Mouse (Mus musculus): ENCODE measurements around the gene Elovl5. TPM values are rescaled to one million over a fixed set of nuclear protein-coding genes. Genes with fewer than 3 reads are reported as not detected.
A peak's percentile ranks its signal among the peaks of the same experiment; 100 is the strongest.

Gene Elovl5
- total and polyA plus RNA-seq, 2 experiments from 2014 or later: 48.4 to 53.3 TPM

DNA sequence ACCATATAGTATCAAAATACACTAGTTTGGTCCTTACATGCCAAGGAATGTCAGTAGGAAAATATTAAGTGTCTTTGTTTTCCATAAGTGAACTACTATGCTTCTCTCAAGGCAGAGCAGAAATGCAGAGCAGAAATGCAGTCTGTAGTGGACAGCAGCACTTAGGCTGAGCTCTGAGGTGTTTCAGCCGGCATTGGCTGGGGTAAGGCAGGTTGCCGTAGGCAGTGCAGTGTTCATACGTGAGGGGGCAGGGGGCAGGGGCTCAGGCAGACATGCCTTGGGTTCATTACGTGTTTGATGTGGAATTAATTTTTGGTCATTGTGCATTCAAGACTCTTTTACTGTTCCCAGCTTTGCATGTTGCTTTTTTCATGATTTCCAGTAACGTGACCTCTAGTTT is 12.1 kb downstream of the Elovl5 start:
- no peak for ATAC-seq (ENCODE audit: insufficient read depth, low read depth)
- Histone ChIP-seq H3K4me2 (ENCODE audit: low read depth, low read length) (no peak overlapping the region), H3K9me3 (replicated peaks; ENCODE audit: control insufficient read depth, low read length) (no peaks in the 10 kb centered on the region), H3K9ac (replicated peaks; ENCODE audit: low read depth, low read length) (no peak overlapping the region), H3K4me3 (ENCODE audit: low read depth, low read length) (no peak overlapping the region), H3K36me3 (replicated peaks; ENCODE audit: control insufficient read depth, insufficient read depth, low read length) (no peaks in the 10 kb centered on the region), H3K4me1 (ENCODE audit: control insufficient read depth, insufficient read depth) (peaks cover 42% of the 10 kb centered on the region), H3K27ac (ENCODE audit: low read depth) (no peak overlapping the region), H3K27me3 (ENCODE audit: control insufficient read depth, insufficient read depth, low read length) (no peaks in the 10 kb centered on the region)
- 78% methylated on average over 5 of the region's 5 CpGs for WGBS
- no peak for TF ChIP-seq EP300 (IDR thresholded peaks at IDR 0.05; ENCODE audit: low read depth)
- no peak for TF ChIP-seq CTCF (IDR thresholded peaks at IDR 0.05; ENCODE audit: low read depth)
- DNase-seq (ENCODE audit: low spot score): no peak

DNA sequence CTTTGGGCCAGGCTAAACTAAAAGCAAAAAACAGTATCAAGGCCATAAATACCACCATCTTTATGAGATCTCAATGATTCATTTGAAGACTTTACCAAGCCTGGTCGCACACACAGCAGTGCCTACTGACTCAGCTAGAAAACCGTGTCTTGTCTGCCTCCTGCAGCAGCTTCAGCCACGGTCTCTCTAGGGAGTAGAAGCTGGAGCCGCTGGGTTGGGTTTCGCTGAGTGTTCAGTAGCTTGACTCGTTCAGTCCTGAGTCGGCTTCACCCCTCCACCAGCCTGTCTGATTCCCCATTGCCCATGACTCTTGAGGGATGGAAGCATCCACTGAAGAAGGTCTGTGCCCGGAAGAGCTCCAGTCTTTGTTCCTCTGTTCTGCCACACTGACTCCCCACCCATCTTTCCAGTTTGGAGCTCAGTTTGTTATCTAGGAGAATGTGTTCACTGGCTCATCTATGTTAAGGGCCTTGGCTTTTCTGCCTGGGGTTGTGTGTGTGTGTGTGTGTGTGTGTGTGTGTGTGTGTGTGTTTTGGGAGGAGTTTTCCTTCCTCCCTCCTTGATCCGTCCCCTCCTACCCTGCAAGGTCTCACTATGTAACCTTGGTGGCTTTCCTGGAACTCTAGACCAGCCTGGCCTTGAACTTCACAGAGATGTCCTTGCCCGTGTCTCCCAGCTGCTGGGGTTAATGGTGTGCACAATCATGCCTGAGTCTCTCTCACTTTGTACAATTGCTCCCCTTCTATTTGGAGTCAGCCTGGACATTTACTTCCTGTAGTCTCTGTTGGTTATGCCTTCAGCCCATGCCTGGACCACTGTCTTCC is 13.1 kb downstream of the Elovl5 start:
- Histone ChIP-seq H3K36me3 (replicated peaks; ENCODE audit: control insufficient read depth, insufficient read depth, low read length) (no peaks in the 10 kb centered on the region), H3K9me3 (replicated peaks; ENCODE audit: control insufficient read depth, low read length) (no peaks in the 10 kb centered on the region), H3K4me3 (ENCODE audit: low read depth, low read length) (no peak overlapping the region), H3K27ac (ENCODE audit: low read depth) (no peak overlapping the region), H3K27me3 (ENCODE audit: control insufficient read depth, insufficient read depth, low read length) (no peaks in the 10 kb centered on the region), H3K4me2 (ENCODE audit: low read depth, low read length) (no peak overlapping the region), H3K9ac (replicated peaks; ENCODE audit: low read depth, low read length) (no peak overlapping the region), H3K4me1 (ENCODE audit: control insufficient read depth, insufficient read depth) (peaks cover 40% of the 10 kb centered on the region)
- TF ChIP-seq CTCF (IDR thresholded peaks at IDR 0.05; ENCODE audit: low read depth) (no peak), EP300 (IDR thresholded peaks at IDR 0.05; ENCODE audit: low read depth) (no peak)
- WGBS: 60% methylated on average over 10 of the region's 10 CpGs
- 0 out of 2 replicates have a peak, but pooled peaks have one; percentile 12 for ATAC-seq (ENCODE audit: insufficient read depth, low read depth)
- no peak for DNase-seq (ENCODE audit: low spot score)

DNA sequence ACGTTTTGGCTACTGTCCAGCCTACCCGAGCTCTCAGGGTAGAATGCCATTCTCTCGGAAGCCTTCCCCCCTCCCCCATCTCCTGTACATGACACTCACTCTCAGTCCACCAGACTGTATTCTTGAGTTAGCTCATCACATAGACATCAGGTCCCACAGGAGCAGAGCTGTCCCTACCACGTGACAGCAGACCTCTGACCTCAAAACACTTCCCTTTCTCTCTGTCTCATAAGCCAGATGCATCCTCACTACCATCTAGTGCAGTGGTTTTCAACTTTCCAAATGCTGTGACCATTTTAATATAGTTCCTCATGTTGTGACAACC is 13.7 kb downstream of the Elovl5 start:
- no peak for TF ChIP-seq EP300 (IDR thresholded peaks at IDR 0.05; ENCODE audit: low read depth)
- TF ChIP-seq CTCF (IDR thresholded peaks at IDR 0.05; ENCODE audit: low read depth): no peak
- no peak overlapping the region for H3K27ac ChIP-seq (ENCODE audit: low read depth)
- no peak overlapping the region for H3K4me2 ChIP-seq (ENCODE audit: low read depth, low read length)
- H3K27me3 ChIP-seq (ENCODE audit: control insufficient read depth, insufficient read depth, low read length): no peaks in the 10 kb centered on the region
- no peak for DNase-seq (ENCODE audit: low spot score)
- H3K4me1 ChIP-seq (ENCODE audit: control insufficient read depth, insufficient read depth): peaks cover 35% of the 10 kb centered on the region
- H3K9ac ChIP-seq (replicated peaks; ENCODE audit: low read depth, low read length): no peak overlapping the region
- 0 out of 2 replicates have a peak, but pooled peaks have one; percentile 19 for ATAC-seq (ENCODE audit: insufficient read depth, low read depth)
- WGBS: 6% methylated on average over 4 of the region's 4 CpGs
- no peak overlapping the region for H3K4me3 ChIP-seq (ENCODE audit: low read depth, low read length)
- H3K36me3 ChIP-seq (replicated peaks; ENCODE audit: control insufficient read depth, insufficient read depth, low read length): no peaks in the 10 kb centered on the region
- no peaks in the 10 kb centered on the region for H3K9me3 ChIP-seq (replicated peaks; ENCODE audit: control insufficient read depth, low read length)

DNA sequence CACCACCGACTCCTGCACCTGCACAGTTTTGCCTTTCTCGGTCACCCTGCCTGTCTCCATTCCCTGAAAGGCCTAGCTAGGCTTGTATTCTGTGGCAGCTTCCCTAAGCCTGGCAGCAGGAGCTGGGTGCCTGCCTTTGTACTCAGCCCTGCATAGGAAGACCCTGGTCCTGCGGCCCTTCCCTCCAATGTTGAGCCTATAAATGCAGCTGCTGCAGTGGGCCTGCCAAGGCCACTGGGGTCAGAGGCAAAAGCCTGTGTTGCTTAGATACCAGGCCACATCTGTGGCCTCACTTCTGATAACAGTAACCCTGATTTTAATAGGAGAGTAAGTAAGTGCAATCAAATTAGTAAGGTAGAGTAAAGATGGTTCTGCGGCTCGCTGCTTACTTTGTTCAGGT is 14.6 kb downstream of the Elovl5 start:
- Histone ChIP-seq H3K9ac (replicated peaks; ENCODE audit: low read depth, low read length) (no peak overlapping the region), H3K4me1 (ENCODE audit: control insufficient read depth, insufficient read depth) (peaks cover 27% of the 10 kb centered on the region), H3K9me3 (replicated peaks; ENCODE audit: control insufficient read depth, low read length) (no peaks in the 10 kb centered on the region), H3K4me3 (ENCODE audit: low read depth, low read length) (no peak overlapping the region), H3K27ac (ENCODE audit: low read depth) (no peak overlapping the region), H3K36me3 (replicated peaks; ENCODE audit: control insufficient read depth, insufficient read depth, low read length) (no peaks in the 10 kb centered on the region), H3K27me3 (ENCODE audit: control insufficient read depth, insufficient read depth, low read length) (no peaks in the 10 kb centered on the region), H3K4me2 (ENCODE audit: low read depth, low read length) (no peak overlapping the region)
- DNase-seq (ENCODE audit: low spot score): no peak
- 75% methylated on average over 5 of the region's 5 CpGs for WGBS
- ATAC-seq (ENCODE audit: insufficient read depth, low read depth): no peak
- no peak for TF ChIP-seq CTCF (IDR thresholded peaks at IDR 0.05; ENCODE audit: low read depth)
- TF ChIP-seq EP300 (IDR thresholded peaks at IDR 0.05; ENCODE audit: low read depth): no peak

DNA sequence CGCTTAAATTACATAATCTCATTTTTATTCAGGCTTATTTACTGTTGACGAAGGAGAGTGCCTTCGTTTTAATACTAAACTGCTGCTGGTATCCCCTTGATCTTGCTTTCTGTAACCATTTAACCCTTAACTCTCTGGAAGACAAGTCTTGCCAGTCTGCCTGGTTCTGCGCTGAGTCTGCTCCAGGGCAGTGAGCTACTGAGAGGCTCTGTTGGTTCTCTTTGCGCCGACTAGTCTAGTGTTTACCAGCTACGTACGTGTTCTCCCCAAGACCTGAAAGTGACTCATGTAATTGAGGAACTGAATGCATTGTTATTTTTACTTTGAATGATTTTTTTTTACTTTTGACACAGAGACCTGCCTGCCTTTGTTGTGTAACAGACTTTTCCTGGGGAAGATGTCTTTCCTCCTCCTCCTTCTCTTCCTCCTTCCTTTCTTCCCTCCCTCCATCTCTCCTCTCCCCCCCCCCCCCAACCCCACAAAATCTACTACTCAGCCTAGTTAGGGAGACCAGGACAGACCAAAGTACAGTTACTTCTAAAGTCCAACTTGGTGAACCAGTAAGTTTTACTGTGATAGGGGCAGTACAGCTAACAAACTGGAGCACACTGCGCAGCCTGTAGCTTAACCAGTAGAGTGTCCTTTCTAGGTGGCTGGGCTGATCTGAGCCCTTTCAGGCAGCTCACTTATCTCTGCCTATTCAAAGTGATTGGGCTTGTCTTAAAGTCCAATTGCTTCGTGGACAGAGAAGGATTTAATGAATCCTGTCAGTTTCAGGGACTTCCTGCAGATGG is 18.9 kb downstream of the Elovl5 start:
- no peaks in the 10 kb centered on the region for H3K27me3 ChIP-seq (ENCODE audit: control insufficient read depth, insufficient read depth, low read length)
- no peak overlapping the region for H3K9ac ChIP-seq (replicated peaks; ENCODE audit: low read depth, low read length)
- no peak for DNase-seq (ENCODE audit: low spot score)
- H3K4me2 ChIP-seq (ENCODE audit: low read depth, low read length): no peak overlapping the region
- 71% methylated on average over 10 of the region's 10 CpGs for WGBS
- TF ChIP-seq CTCF (IDR thresholded peaks at IDR 0.05; ENCODE audit: low read depth): no peak
- no peak for TF ChIP-seq EP300 (IDR thresholded peaks at IDR 0.05; ENCODE audit: low read depth)
- ATAC-seq (ENCODE audit: insufficient read depth, low read depth): no peak
- no peak overlapping the region for H3K27ac ChIP-seq (ENCODE audit: low read depth)
- H3K4me1 ChIP-seq (ENCODE audit: control insufficient read depth, insufficient read depth): peaks cover 40% of the 10 kb centered on the region
- no peak overlapping the region for H3K4me3 ChIP-seq (ENCODE audit: low read depth, low read length)
- H3K9me3 ChIP-seq (replicated peaks; ENCODE audit: control insufficient read depth, low read length): no peaks in the 10 kb centered on the region
- H3K36me3 ChIP-seq (replicated peaks; ENCODE audit: control insufficient read depth, insufficient read depth, low read length): no peaks in the 10 kb centered on the region
